Mouse (Mus musculus): ENCODE measurements around the gene Setd6. TPM values are rescaled to one million over a fixed set of nuclear protein-coding genes. Genes with fewer than 3 reads are reported as not detected.

The Setd6 gene
- polyA plus RNA-seq, 1 experiment from 2014 or later: 26.3 TPM

- peaks cover 50% of the 10 kb centered on the region for H3K27me3 ChIP-seq
- H3K4me3 ChIP-seq: 0 out of 2 replicates have a peak overlapping the region, but pooled peaks have one; percentile 12
- H3K27ac ChIP-seq (replicated peaks): no peak overlapping the region
- no peaks in the 10 kb centered on the region for H3K36me3 ChIP-seq
- 49% methylated on average over 6 of the region's 8 CpGs for WGBS
- peak overlapping the region; percentile 38; the same call in 1 of the 2 replicates for H3K4me2 ChIP-seq (replicated peaks)
- no peaks in the 10 kb centered on the region for H3K9me3 ChIP-seq
- no peak for ATAC-seq (ENCODE audit: low FRiP score, low read depth)
- no peak overlapping the region for H3K9ac ChIP-seq (replicated peaks)
- H3K4me1 ChIP-seq: peaks cover 26% of the 10 kb centered on the region
Measured at GRCm38 (mm10) chr8:95696661-95697060, 19.0 kb upstream of the Setd6 start.

GRCm38 (mm10) chr8:95697128-95697527, 18.6 kb upstream of the Setd6 start:
- Histone ChIP-seq H3K9ac (replicated peaks) (peak overlapping the region; percentile 20; the same call in 1 of the 2 replicates), H3K4me3 (0 out of 2 replicates have a peak overlapping the region, but pooled peaks have one; percentile 12), H3K4me2 (replicated peaks) (peak overlapping the region; percentile 38; the same call in 1 of the 2 replicates), H3K9me3 (no peaks in the 10 kb centered on the region), H3K27ac (replicated peaks) (no peak overlapping the region), H3K4me1 (peaks cover 27% of the 10 kb centered on the region), H3K36me3 (no peaks in the 10 kb centered on the region), H3K27me3 (peaks cover 53% of the 10 kb centered on the region)
- WGBS: under 1% methylated on average over 11 of the region's 11 CpGs
- peak; percentile 32 for ATAC-seq (ENCODE audit: low FRiP score, low read depth)

GRCm38 (mm10) chr8:95698179-95698578, 17.5 kb upstream of the Setd6 start:
- Histone ChIP-seq H3K4me2 (replicated peaks) (no peak overlapping the region), H3K36me3 (no peaks in the 10 kb centered on the region), H3K27ac (replicated peaks) (no peak overlapping the region), H3K27me3 (peaks cover 52% of the 10 kb centered on the region), H3K9me3 (no peaks in the 10 kb centered on the region), H3K4me3 (no peak overlapping the region), H3K9ac (replicated peaks) (no peak overlapping the region), H3K4me1 (peaks cover 33% of the 10 kb centered on the region)
- ATAC-seq (ENCODE audit: low FRiP score, low read depth): no peak
- WGBS: 40% methylated on average over 6 of the region's 6 CpGs

GRCm38 (mm10) chr8:95700282-95700681, 15.4 kb upstream of the Setd6 start:
- Histone ChIP-seq H3K4me1 (peaks cover 37% of the 10 kb centered on the region), H3K27ac (replicated peaks) (no peak overlapping the region; the same call in 1 of the 2 replicates), H3K9me3 (no peaks in the 10 kb centered on the region), H3K4me3 (no peak overlapping the region), H3K36me3 (no peaks in the 10 kb centered on the region), H3K9ac (replicated peaks) (no peak overlapping the region), H3K4me2 (replicated peaks) (no peak overlapping the region), H3K27me3 (peaks cover 36% of the 10 kb centered on the region)
- ATAC-seq (ENCODE audit: low FRiP score, low read depth): no peak
- WGBS: 50% methylated on average over 9 of the region's 9 CpGs

- ATAC-seq (ENCODE audit: low FRiP score, low read depth): no peak
- Histone ChIP-seq H3K9me3 (no peaks in the 10 kb centered on the region), H3K27ac (replicated peaks) (no peak overlapping the region), H3K4me3 (0 out of 2 replicates have a peak overlapping the region, but pooled peaks have one; percentile 56), H3K4me1 (peaks cover 37% of the 10 kb centered on the region), H3K36me3 (peaks cover 6% of the 10 kb centered on the region; the same call in 1 of the 2 replicates), H3K4me2 (replicated peaks) (peak overlapping the region; percentile 93), H3K27me3 (peaks cover 27% of the 10 kb centered on the region), H3K9ac (replicated peaks) (no peak overlapping the region)
- WGBS: 80% methylated on average over 4 of the region's 4 CpGs
Measured at GRCm38 (mm10) chr8:95701809-95702208, 13.9 kb upstream of the Setd6 start.

- ATAC-seq (ENCODE audit: low FRiP score, low read depth): peak; percentile 94
- Histone ChIP-seq H3K4me1 (peaks cover 34% of the 10 kb centered on the region), H3K27ac (replicated peaks) (peak overlapping the region; percentile 67)
Measured at GRCm38 (mm10) chr8:95702480-95703446, 12.9 kb upstream of the Setd6 start.

GRCm38 (mm10) chr8:95703461-95704260, 12.0 kb upstream of the Setd6 start:
- Histone ChIP-seq H3K9ac (replicated peaks) (peak overlapping the region; percentile 70), H3K36me3 (peaks cover 18% of the 10 kb centered on the region; the same call in 1 of the 2 replicates), H3K27me3 (peaks cover 17% of the 10 kb centered on the region; the same call in 1 of the 2 replicates), H3K4me2 (replicated peaks) (peak overlapping the region; percentile 93), H3K27ac (replicated peaks) (peak overlapping the region; percentile 67), H3K9me3 (no peaks in the 10 kb centered on the region), H3K4me3 (peak overlapping the region; percentile 56), H3K4me1 (peaks cover 34% of the 10 kb centered on the region)
- ATAC-seq (ENCODE audit: low FRiP score, low read depth): peak; percentile 53
- WGBS: 1% methylated on average over 15 of the region's 15 CpGs

More at GRCm38 (mm10) chr8:95702480-95703446, 12.9 kb upstream of the Setd6 start:
- WGBS: 3% methylated on average over 34 of the region's 34 CpGs
- Histone ChIP-seq H3K27me3 (peaks cover 22% of the 10 kb centered on the region), H3K9ac (replicated peaks) (peak overlapping the region; percentile 70), H3K9me3 (no peaks in the 10 kb centered on the region), H3K4me2 (replicated peaks) (peak overlapping the region; percentile 93), H3K36me3 (peaks cover 16% of the 10 kb centered on the region; the same call in 1 of the 2 replicates), H3K4me3 (peak overlapping the region; percentile 56)

GRCm38 (mm10) chr8:95704538-95704937, 11.1 kb upstream of the Setd6 start:
- H3K4me3 ChIP-seq: peak overlapping the region; percentile 56; the same call in 1 of the 2 replicates
- H3K36me3 ChIP-seq: peaks cover 25% of the 10 kb centered on the region; the same call in 1 of the 2 replicates
- peaks cover 10% of the 10 kb centered on the region; the same call in 1 of the 2 replicates for H3K27me3 ChIP-seq
- WGBS: 80% methylated on average over 3 of the region's 3 CpGs
- no peak for ATAC-seq (ENCODE audit: low FRiP score, low read depth)
- no peaks in the 10 kb centered on the region for H3K9me3 ChIP-seq
- peak overlapping the region; percentile 93 for H3K4me2 ChIP-seq (replicated peaks)
- H3K27ac ChIP-seq (replicated peaks): no peak overlapping the region
- H3K4me1 ChIP-seq: peaks cover 34% of the 10 kb centered on the region
- H3K9ac ChIP-seq (replicated peaks): peak overlapping the region; percentile 70; the same call in 1 of the 2 replicates

GRCm38 (mm10) chr8:95709579-95709978, 6.1 kb upstream of the Setd6 start:
- Histone ChIP-seq H3K27ac (replicated peaks) (no peak overlapping the region), H3K4me2 (replicated peaks) (no peak overlapping the region), H3K9me3 (no peaks in the 10 kb centered on the region), H3K36me3 (peaks cover 45% of the 10 kb centered on the region; the same call in 1 of the 2 replicates), H3K9ac (replicated peaks) (no peak overlapping the region), H3K4me3 (no peak overlapping the region), H3K4me1 (peaks cover 1% of the 10 kb centered on the region; the same call in 1 of the 2 replicates), H3K27me3 (no peaks in the 10 kb centered on the region)
- 86% methylated on average over 7 of the region's 7 CpGs for WGBS
- ATAC-seq (ENCODE audit: low FRiP score, low read depth): no peak

- Histone ChIP-seq H3K9ac (replicated peaks) (no peak overlapping the region), H3K27me3 (no peaks in the 10 kb centered on the region), H3K36me3 (peaks cover 45% of the 10 kb centered on the region; the same call in 1 of the 2 replicates), H3K4me2 (replicated peaks) (no peak overlapping the region), H3K27ac (replicated peaks) (no peak overlapping the region), H3K4me3 (no peak overlapping the region), H3K9me3 (no peaks in the 10 kb centered on the region), H3K4me1 (peaks cover 5% of the 10 kb centered on the region)
- ATAC-seq (ENCODE audit: low FRiP score, low read depth): no peak
- WGBS: 71% methylated on average over 3 of the region's 3 CpGs
Measured at GRCm38 (mm10) chr8:95711029-95711428, 4.7 kb upstream of the Setd6 start.

GRCm38 (mm10) chr8:95712395-95712794, 3.3 kb upstream of the Setd6 start:
- no peak overlapping the region for H3K27ac ChIP-seq (replicated peaks)
- H3K4me1 ChIP-seq: peaks cover 16% of the 10 kb centered on the region
- ATAC-seq (ENCODE audit: low FRiP score, low read depth): no peak
- no peak overlapping the region for H3K9ac ChIP-seq (replicated peaks)
- no peaks in the 10 kb centered on the region for H3K27me3 ChIP-seq
- H3K4me2 ChIP-seq (replicated peaks): no peak overlapping the region
- H3K9me3 ChIP-seq: no peaks in the 10 kb centered on the region
- no peak overlapping the region for H3K4me3 ChIP-seq
- WGBS: 85% methylated on average over 9 of the region's 9 CpGs
- H3K36me3 ChIP-seq: peaks cover 37% of the 10 kb centered on the region; the same call in 1 of the 2 replicates
